Mouse (Mus musculus) brain, embryonic 14.5 days (tissue): ENCODE measurements around the gene Atp1a1. TPM values are rescaled to one million over a fixed set of nuclear protein-coding genes. Genes with fewer than 3 reads are reported as not detected.

Experiments used
- DNase-seq: peaks from one replicate; pipeline ENCODE4 v3.0.0-alpha.2; 2011; ENCODE audit warnings: low read depth
- CTCF ChIP-seq: fragments of 200-500 bp; IDR thresholded peaks from 2 replicates; pipeline ENCODE4 v1.5.1; 2012; ENCODE audit warnings: inconsistent platforms, mild to moderate bottlenecking, moderate library complexity, borderline replicate concordance; ENCODE audit not compliant: insufficient read depth, insufficient read length; ENCODE audit errors: extremely low read depth
- POLR2A ChIP-seq: fragments of 200-500 bp; IDR thresholded peaks from 2 replicates; pipeline ENCODE4 v1.6.1; 2012; ENCODE audit warnings: mild to moderate bottlenecking, inconsistent platforms, borderline replicate concordance; ENCODE audit not compliant: poor library complexity, insufficient read depth, insufficient read length, severe bottlenecking; ENCODE audit errors: extremely low read depth
- polyA plus RNA-seq: library from polyadenylated mRNA; depleted of rRNA; stranded (reverse); fragments of >200 nt; gene quantifications from 2 replicates; pipeline ENCODE4 v1.2.3, GENCODE M21; 2012

The Atp1a1 gene
- polyA plus RNA-seq, 1 experiment = 129 TPM

- DNase-seq = peak; percentile 28
- TF ChIP-seq POLR2A = no peak
- no peak for TF ChIP-seq CTCF
These were observed 31.6 kb upstream of the Atp1a1 start for GRCm38 (mm10) chr3:101636086-101636485.

GRCm38 (mm10) chr3:101634141-101634900 lies 29.8 kb upstream of the Atp1a1 start:
- peak; percentile 68 for DNase-seq
- TF ChIP-seq POLR2A (no peak), CTCF (no peak)

- DNase-seq = peak; percentile 64
- TF ChIP-seq CTCF = no peak
- TF ChIP-seq POLR2A = no peak
These were observed 23.8 kb upstream of the Atp1a1 start for GRCm38 (mm10) chr3:101628255-101628654.

- TF ChIP-seq CTCF = no peak
- no peak for TF ChIP-seq POLR2A
These were observed 19.8 kb upstream of the Atp1a1 start for GRCm38 (mm10) chr3:101624287-101624686.

DNA sequence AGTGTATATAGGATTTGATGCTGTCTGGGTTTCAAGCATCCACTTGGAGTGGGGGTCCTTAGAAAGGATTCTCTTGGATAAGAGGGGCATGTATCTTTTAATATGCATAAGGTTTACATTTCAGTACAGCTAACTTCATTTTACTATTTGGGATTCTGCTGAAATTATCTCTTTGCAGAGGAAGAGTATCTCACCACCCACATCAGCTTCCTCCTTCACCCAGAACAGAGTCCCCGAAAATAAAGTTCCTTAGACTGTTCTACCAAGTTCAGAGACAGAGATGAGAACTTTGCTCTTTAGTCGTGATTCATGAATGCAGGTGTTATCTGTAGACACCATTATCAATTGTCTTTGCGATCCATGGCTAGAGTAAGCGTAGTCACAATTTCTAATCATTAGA lies 14.5 kb upstream of the Atp1a1 start:
- no peak for TF ChIP-seq CTCF
- TF ChIP-seq POLR2A = no peak
- DNase-seq = no peak

More at GRCm38 (mm10) chr3:101624287-101624686, 19.8 kb upstream of the Atp1a1 start:
- DNase-seq = no peak

- TF ChIP-seq POLR2A (no peak), CTCF (no peak)
- DNase-seq = no peak
These were observed 14.0 kb upstream of the Atp1a1 start for GRCm38 (mm10) chr3:101618505-101618904.

DNA sequence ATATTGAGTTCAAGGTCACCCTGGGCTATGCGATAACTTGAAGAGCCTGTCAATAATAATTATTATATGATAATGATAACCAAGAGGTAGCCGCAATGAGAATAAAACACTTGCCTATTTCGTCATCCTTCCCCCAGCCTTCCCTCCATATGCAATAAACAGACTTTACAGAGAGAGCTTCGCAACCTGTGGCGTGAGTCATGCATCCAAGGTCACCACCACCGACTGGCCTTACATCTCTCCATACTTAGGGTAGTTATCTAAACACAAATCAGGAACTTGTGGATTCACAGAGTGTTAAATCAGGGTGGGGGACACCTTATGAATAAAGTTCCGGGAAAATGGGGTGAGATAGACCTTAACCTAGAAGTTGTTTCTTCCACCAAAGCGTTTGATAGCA lies 13.0 kb upstream of the Atp1a1 start:
- DNase-seq = no peak
- no peak for TF ChIP-seq CTCF
- TF ChIP-seq POLR2A = no peak

DNA sequence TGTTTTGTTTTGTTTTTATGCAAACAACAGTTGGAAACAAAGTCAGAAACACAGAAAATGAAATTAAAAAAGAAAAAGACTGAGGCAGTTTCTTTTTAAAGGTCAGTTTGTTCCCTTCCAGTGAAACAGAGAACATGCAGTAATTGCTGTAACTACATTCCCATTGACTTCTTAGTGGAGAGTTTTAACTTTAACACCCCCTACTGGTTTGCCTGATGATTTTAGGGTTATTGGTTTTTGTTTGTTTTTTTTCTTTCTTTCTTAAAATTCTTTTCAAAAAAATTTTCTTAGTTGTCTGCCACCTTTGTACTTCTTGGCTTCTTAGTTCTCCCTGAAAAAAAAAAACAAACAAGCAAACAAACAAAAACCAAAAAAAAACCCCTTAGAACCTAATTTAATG lies 12.5 kb upstream of the Atp1a1 start:
- TF ChIP-seq CTCF = no peak
- TF ChIP-seq POLR2A = no peak
- no peak for DNase-seq

DNA sequence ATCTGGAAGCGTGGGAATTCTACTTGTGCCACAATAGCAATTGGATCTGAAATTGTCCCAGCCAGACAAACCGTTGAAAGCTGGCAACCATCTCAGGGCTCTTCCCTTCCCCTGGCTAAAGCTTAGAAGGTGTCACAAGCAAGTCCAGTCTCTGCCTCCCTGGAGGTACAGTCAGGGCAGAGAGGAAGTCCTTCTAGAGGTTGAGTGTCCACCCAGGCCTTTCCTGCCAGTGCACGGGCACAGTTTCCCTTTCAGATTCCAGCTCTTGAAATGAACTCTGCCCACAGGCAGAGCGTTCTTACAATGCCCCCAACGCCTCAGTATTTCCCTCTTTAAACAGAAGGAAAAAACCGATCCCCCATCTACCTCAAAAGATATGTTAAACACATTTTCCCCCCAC lies 11.4 kb upstream of the Atp1a1 start:
- no peak for DNase-seq
- TF ChIP-seq POLR2A = no peak
- TF ChIP-seq CTCF = no peak

- no peak for DNase-seq
- TF ChIP-seq POLR2A (no peak), CTCF (no peak)
These were observed 7.5 kb upstream of the Atp1a1 start for GRCm38 (mm10) chr3:101611813-101612491.

DNA sequence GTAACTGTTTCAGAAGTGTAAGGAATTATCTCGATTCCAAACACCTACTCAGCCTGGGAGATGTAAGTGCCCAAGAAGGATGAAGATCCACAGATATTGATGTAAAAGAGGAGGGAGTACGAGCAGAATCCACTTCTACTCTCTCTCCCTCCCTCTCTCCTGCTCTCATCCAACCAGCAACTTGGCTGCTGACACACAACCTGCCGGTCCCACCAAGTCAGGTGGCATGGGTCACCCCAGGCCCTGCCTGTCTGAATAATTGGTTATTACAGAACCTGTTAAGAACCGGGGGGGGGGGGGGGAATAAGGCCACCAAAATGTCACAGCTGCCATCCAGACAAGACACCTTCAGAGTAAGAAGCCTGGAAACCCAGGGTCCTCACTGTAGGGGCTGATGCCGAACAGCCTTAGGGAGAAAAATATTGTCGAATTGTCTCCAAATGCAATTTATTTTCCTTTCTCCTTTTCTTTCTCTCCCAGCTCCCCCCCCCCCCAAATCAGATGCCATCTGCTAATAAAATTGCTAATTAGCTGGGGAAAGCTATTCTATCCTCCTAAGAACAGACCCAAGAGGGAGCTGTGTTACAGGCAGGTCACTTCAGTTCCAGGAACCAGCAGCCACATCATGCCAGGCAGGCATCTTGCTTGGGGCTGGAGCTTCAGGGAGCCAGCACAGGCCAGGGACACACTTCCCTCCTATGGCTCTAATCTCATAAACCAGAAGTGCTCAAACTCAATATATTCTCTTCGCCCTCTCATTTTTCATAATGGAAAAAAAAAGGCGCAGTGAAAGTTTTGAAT lies 6.7 kb upstream of the Atp1a1 start:
- peak; percentile 69 for DNase-seq

GRCm38 (mm10) chr3:101609302-101609701 lies 4.8 kb upstream of the Atp1a1 start:
- no peak for DNase-seq
- TF ChIP-seq POLR2A (no peak), CTCF (no peak)

More for the DNA sequence above, 6.7 kb upstream of the Atp1a1 start:
- no peak for TF ChIP-seq POLR2A
- no peak for TF ChIP-seq CTCF
